Mouse (Mus musculus): Measurements from ENCODE around the gene Ncor2.

- no peak for TF ChIP-seq CTCF (IDR thresholded peaks at IDR 0.05; ENCODE audit: low read depth, low read length)
- TF ChIP-seq POLR2A (IDR thresholded peaks at IDR 0.05; ENCODE audit: borderline replicate concordance, low read depth, low read length), result no peak
These were observed 110.6 kb downstream of the Ncor2 start for GRCm38 (mm10) chr5:125068371-125068951.
